ENCODE assay signal across 23 mouse cellular contexts in genomic region chr3:105411776-105412175, GRCm38 (mm10). TPM values are rescaled to one million over a fixed set of nuclear protein-coding genes. Genes with fewer than 3 reads are reported as not detected.
DNase-seq lines count a peak whose midpoint lies in the region; ATAC-seq and TF ChIP-seq lines count a peak whose summit lies in the region.
"Had no signal": no experiment of that assay in that cellular context is flagged by ENCODE, and none has a peak within 500 bp of the region (broad histone marks: within the 10 kb centered on the region; RNA-seq: fewer than 3 reads in every experiment).

No protein-coding gene starts in this region.

- TF ChIP-seq POLR2A in cerebellum, adult 2 months (IDR thresholded peaks at IDR 0.05; ENCODE audit: borderline replicate concordance, insufficient read depth, low read length), result no peak

- whole genome bisulfite sequencing in hindbrain, postnatal 0 days, result 56% methylated on average over 4 of the region's 4 CpGs
- 87% methylated on average over 4 of the region's 4 CpGs for WGBS in hindbrain, embryonic 13.5 days
- 10% methylated on average over 4 of the region's 4 CpGs for WGBS in cerebellum, adult 2 months
- WGBS in intestine, embryonic 16.5 days, result 76% methylated on average over 4 of the region's 4 CpGs

- no peaks in the 10 kb centered on the region for H3K36me3 ChIP-seq in hindbrain, postnatal 0 days (ENCODE audit: insufficient read depth, low read length)
- no peaks in the 10 kb centered on the region for H3K36me3 ChIP-seq in hindbrain, embryonic 13.5 days
- H3K36me3 ChIP-seq in intestine, embryonic 16.5 days (ENCODE audit: control insufficient read depth, insufficient read depth, low read length), result no peaks in the 10 kb centered on the region
- H3K36me3 ChIP-seq: forebrain, embryonic 15.5 days; heart, embryonic 15.5 days; limb, embryonic 12.5 days; liver, embryonic 12.5 days had no signal

- H3K27ac ChIP-seq in hindbrain, postnatal 0 days, result peak overlapping the region; percentile 46
- H3K27ac ChIP-seq in hindbrain, embryonic 13.5 days, result no peak overlapping the region
- 0 out of 2 replicates have a peak overlapping the region, but pooled peaks have one; percentile 1 for H3K27ac ChIP-seq in cerebellum, adult 2 months (ENCODE audit: insufficient read depth, low read length)
- H3K27ac ChIP-seq in intestine, embryonic 16.5 days (ENCODE audit: low read length), result no peak overlapping the region
- H3K27ac ChIP-seq: forebrain, embryonic 15.5 days; heart, embryonic 15.5 days; hindbrain, embryonic 14.5 days; limb, embryonic 12.5 days; liver, embryonic 12.5 days had no signal

- ATAC-seq in hindbrain, postnatal 0 days, result no peak
- ATAC-seq in hindbrain, embryonic 13.5 days (ENCODE audit: low FRiP score), result no peak
- ATAC-seq in megakaryocyte, adult 5-6 weeks (ENCODE audit: poor library complexity, severe bottlenecking), result no peak
- no peak for ATAC-seq in intestine, embryonic 16.5 days
- ATAC-seq: forebrain, embryonic 15.5 days; liver, embryonic 12.5 days had no signal

- H3K4me3 ChIP-seq in hindbrain, postnatal 0 days (ENCODE audit: low read length), result no peak overlapping the region
- no peak overlapping the region for H3K4me3 ChIP-seq in hindbrain, embryonic 13.5 days
- no peak overlapping the region for H3K4me3 ChIP-seq in cerebellum, adult 2 months (replicated peaks; ENCODE audit: insufficient read depth, low read depth, low read length)
- no peak overlapping the region for H3K4me3 ChIP-seq in intestine, embryonic 16.5 days (ENCODE audit: low read length)
- H3K4me3 ChIP-seq: forebrain, embryonic 15.5 days; heart, embryonic 15.5 days; limb, embryonic 12.5 days; liver, embryonic 12.5 days; myocyte had no signal

- no peak overlapping the region for H3K9ac ChIP-seq in hindbrain, postnatal 0 days (replicated peaks; ENCODE audit: low read length)
- no peak overlapping the region for H3K9ac ChIP-seq in hindbrain, embryonic 13.5 days
- H3K9ac ChIP-seq in intestine, embryonic 16.5 days (ENCODE audit: low read depth, low read length), result no peak overlapping the region
- H3K9ac ChIP-seq: forebrain, embryonic 15.5 days; heart, embryonic 15.5 days; hindbrain, embryonic 14.5 days; limb, embryonic 12.5 days; liver, embryonic 12.5 days had no signal

- H3K4me2 ChIP-seq in hindbrain, postnatal 0 days (ENCODE audit: low read depth, low read length), result no peak overlapping the region
- no peak overlapping the region for H3K4me2 ChIP-seq in hindbrain, embryonic 13.5 days
- H3K4me2 ChIP-seq in intestine, embryonic 16.5 days (ENCODE audit: low read depth, low read length), result no peak overlapping the region
- H3K4me2 ChIP-seq: forebrain, embryonic 15.5 days; heart, embryonic 15.5 days; hindbrain, embryonic 14.5 days; limb, embryonic 12.5 days; liver, embryonic 12.5 days had no signal

- TF ChIP-seq CTCF in hindbrain, postnatal 0 days (IDR thresholded peaks at IDR 0.05; ENCODE audit: low read depth), result no peak
- TF ChIP-seq CTCF in cerebellum, adult 2 months (IDR thresholded peaks at IDR 0.05; ENCODE audit: borderline replicate concordance, insufficient read depth, low read depth, low read length), result no peak

- H3K4me1 ChIP-seq in hindbrain, postnatal 0 days (ENCODE audit: insufficient read depth, low read length), result no peaks in the 10 kb centered on the region; the same call in 1 of the 2 replicates
- H3K4me1 ChIP-seq in hindbrain, embryonic 13.5 days (replicated peaks), result peaks cover 16% of the 10 kb centered on the region
- H3K4me1 ChIP-seq in cerebellum, adult 2 months (ENCODE audit: control insufficient read depth, insufficient read depth, low read length), result peaks cover 11% of the 10 kb centered on the region; the same call in 1 of the 2 replicates
- H3K4me1 ChIP-seq in intestine, embryonic 16.5 days (ENCODE audit: control insufficient read depth, insufficient read depth, low read length), result no peaks in the 10 kb centered on the region
- H3K4me1 ChIP-seq: heart, embryonic 15.5 days; limb, embryonic 12.5 days; liver, embryonic 12.5 days had no signal

- H3K27me3 ChIP-seq in hindbrain, postnatal 0 days (ENCODE audit: insufficient read depth, low read length), result no peaks in the 10 kb centered on the region
- no peaks in the 10 kb centered on the region for H3K27me3 ChIP-seq in hindbrain, embryonic 13.5 days
- no peaks in the 10 kb centered on the region for H3K27me3 ChIP-seq in cerebellum, adult 2 months (ENCODE audit: control insufficient read depth, insufficient read depth, low read length)
- no peaks in the 10 kb centered on the region for H3K27me3 ChIP-seq in intestine, embryonic 16.5 days (replicated peaks; ENCODE audit: control insufficient read depth, insufficient read depth, low read length)
- H3K27me3 ChIP-seq: forebrain, embryonic 15.5 days; heart, embryonic 15.5 days; limb, embryonic 12.5 days; liver, embryonic 12.5 days had no signal

- peak; percentile 29 for DNase-seq in hindbrain, postnatal 0 days (ENCODE audit: low spot score)
- peak; percentile 13 for DNase-seq in ZHBTc4 (ENCODE audit: low read depth, low spot score)
- DNase-seq in cerebellum, adult 2 months, result peak; percentile 69 to 80
- DNase-seq in cerebellum, postnatal 25 days, result peak; percentile 62 to 72
- DNase-seq: gastrocnemius, postnatal 36 days; kidney, adult 9 months; kidney, postnatal 14 days; lung, adult 18-20 months; lung, postnatal 14 days; midbrain, embryonic 14.5 days; right cerebral cortex, adult 18-20 months; thymus, adult 18-20 months; thymus, postnatal 36 days had no signal

- no peaks in the 10 kb centered on the region for H3K9me3 ChIP-seq in hindbrain, postnatal 0 days (ENCODE audit: low read length)
- H3K9me3 ChIP-seq in hindbrain, embryonic 13.5 days, result no peaks in the 10 kb centered on the region
- no peaks in the 10 kb centered on the region for H3K9me3 ChIP-seq in intestine, embryonic 16.5 days (ENCODE audit: control insufficient read depth, low read length)
- H3K9me3 ChIP-seq: forebrain, embryonic 15.5 days; heart, embryonic 15.5 days; limb, embryonic 12.5 days; liver, embryonic 12.5 days had no signal

RNA-seq across cellular contexts. Expression of gene Kcnd3, which starts 40.4 kb away (rescaled TPM):
- 71.8 TPM in 2 replicates for total RNA-seq in hindbrain, postnatal 0 days (2014; rRNA removed)
- 8.4 and 8.6 TPM in 2 replicates for polyA plus RNA-seq in hindbrain, postnatal 0 days (2015; fragmentation: Nextera tagmentation; extraction: Ambion mirVana)
- polyA plus RNA-seq in hindbrain, embryonic 13.5 days (2015; fragmentation: Nextera tagmentation; extraction: Ambion mirVana), result 7.1 and 7.9 TPM in 2 replicates
- 29.2 and 31.9 TPM in 2 replicates for polyA plus RNA-seq in cerebellum, adult 2 months (2012; rRNA removed)
- not detected in 2 replicates for total RNA-seq in megakaryocyte, adult 5-6 weeks (2015)
- total RNA-seq in megakaryocyte, adult 5-6 weeks (2017), result not detected in 2 replicates
- polyA plus RNA-seq in intestine, embryonic 16.5 days (2015; fragmentation: Nextera tagmentation; extraction: Ambion mirVana), result 2.7 and 3.1 TPM in 2 replicates
- total RNA-seq: megakaryocyte-erythroid progenitor cell, adult 5-6 weeks had no signal
- polyA plus RNA-seq: myocyte had no signal

Comparison
In these comparisons a context has a peak if more than half of its experiments do, and no peak if none do; other contexts are left out.
1. H3K27ac ChIP-seq: peak in hindbrain, postnatal 0 days (single experiment) and cerebellum, adult 2 months (single experiment); none in hindbrain, embryonic 13.5 days (single experiment) and intestine, embryonic 16.5 days (single experiment).
2. DNase-seq: peak in every context shown above with its lines; median percentile 74 in cerebellum, adult 2 months; 67 in cerebellum, postnatal 25 days; 29 in hindbrain, postnatal 0 days; 13 in ZHBTc4.